In genomic region chr7:124708771-124709485, GRCm38 (mm10) we compare ENCODE assay signal across 8 mouse cellular contexts.
DNase-seq lines count a peak whose midpoint lies in the region; ATAC-seq and TF ChIP-seq lines count a peak whose summit lies in the region.

No protein-coding gene starts in this region.

- no peak for TF ChIP-seq CTCF in brain, embryonic 14.5 days (IDR thresholded peaks at IDR 0.05; ENCODE audit: borderline replicate concordance, extremely low read depth, insufficient read depth, insufficient read length)

- ATAC-seq in kidney, embryonic 14.5 days (ENCODE audit: low FRiP score, low TSS enrichment) = peak; percentile 69; the same call in 1 of the 2 replicates
- no peak for ATAC-seq in activated CD4-positive, CD25-positive, alpha-beta regulatory T cell, adult 4 months

- DNase-seq in kidney, adult 8-10 months = no peak
- DNase-seq in brain, embryonic 14.5 days (ENCODE audit: low read depth) = peak; percentile 72
- peak; percentile 32 to 41 for DNase-seq in frontal cortex, postnatal 14 days (ENCODE audit: low spot score in 2 of 2)
- DNase-seq in layer of hippocampus, adult 9-11 months = peak; percentile 65
- DNase-seq in ovary, postnatal 36 days (ENCODE audit: low spot score) = peak; percentile 32
- no peak for DNase-seq in yolk sac, embryonic 10.5 days (ENCODE audit: low spot score)

- no peak for TF ChIP-seq POLR2A in brain, embryonic 14.5 days (IDR thresholded peaks at IDR 0.05; ENCODE audit: borderline replicate concordance, extremely low read depth, insufficient read depth, insufficient read length, poor library complexity, severe bottlenecking)

- WGBS in kidney, embryonic 14.5 days = 31% methylated on average over 11 of the region's 11 CpGs

- no peaks in the 10 kb centered on the region for H3K9me3 ChIP-seq in kidney, embryonic 14.5 days (ENCODE audit: control insufficient read depth, low read length)

- no peak overlapping the region for H3K9ac ChIP-seq in kidney, embryonic 14.5 days (ENCODE audit: low read depth, low read length)

- no peaks in the 10 kb centered on the region; the same call in 1 of the 2 replicates for H3K4me1 ChIP-seq in kidney, embryonic 14.5 days (ENCODE audit: control insufficient read depth, insufficient read depth, low read length)

- no peaks in the 10 kb centered on the region for H3K27me3 ChIP-seq in kidney, embryonic 14.5 days (ENCODE audit: control insufficient read depth, insufficient read depth, low read length)

- H3K4me2 ChIP-seq in kidney, embryonic 14.5 days (replicated peaks; ENCODE audit: low read depth, low read length) = no peak overlapping the region

- no peaks in the 10 kb centered on the region for H3K36me3 ChIP-seq in kidney, embryonic 14.5 days (ENCODE audit: control insufficient read depth, insufficient read depth, low read length)

- no peak overlapping the region for H3K27ac ChIP-seq in kidney, embryonic 14.5 days (ENCODE audit: low read depth, low read length)

- no peak overlapping the region for H3K4me3 ChIP-seq in kidney, embryonic 14.5 days (ENCODE audit: low read length)

Comparison
In these comparisons a context has a peak if more than half of its experiments do, and no peak if none do; other contexts are left out.
1. DNase-seq: peak in brain, embryonic 14.5 days (single experiment), frontal cortex, postnatal 14 days (2 of 2), layer of hippocampus, adult 9-11 months (single experiment) and ovary, postnatal 36 days (single experiment); none in kidney, adult 8-10 months (0 of 2) and yolk sac, embryonic 10.5 days (single experiment).